Mouse (Mus musculus) erythroblast, embryonic 14.5 days (primary cell): ENCODE results near the gene Bcar3.

Experiments used
- GATA1 ChIP-seq: IDR thresholded peaks from 2 replicates; pipeline ENCODE4 v1.6.1; 2012; ENCODE audit warnings: low read length, inconsistent platforms, mixed read lengths
- TAL1 ChIP-seq: IDR thresholded peaks from 3 replicates; pipeline ENCODE4 v1.6.1; 2012; ENCODE audit warnings: low read length, inconsistent platforms, mixed read lengths

DNA sequence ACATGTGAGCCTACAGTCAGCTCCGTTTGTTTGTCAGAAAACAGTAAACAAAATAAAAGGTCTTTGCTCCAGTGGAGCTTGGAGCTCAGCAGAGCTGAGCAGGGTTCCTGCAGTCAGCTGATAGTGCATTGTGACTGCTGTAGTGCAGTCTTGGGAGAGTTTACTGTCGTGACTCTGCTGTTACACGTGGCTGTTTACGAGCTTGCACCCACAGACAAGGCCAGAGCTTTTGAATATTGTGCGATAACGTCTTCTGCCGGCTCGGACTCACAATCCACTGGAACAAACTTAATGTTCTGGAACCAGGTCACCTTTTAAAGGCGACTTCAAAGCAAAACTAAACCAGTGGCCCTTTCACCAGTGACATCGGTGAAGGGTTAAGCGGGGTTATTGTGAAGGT lies 123.5 kb downstream of the Bcar3 start:
- TF ChIP-seq TAL1 (no peak), GATA1 (no peak)
